Mouse (Mus musculus): Measurements from ENCODE around the gene Olfr1251. TPM values are rescaled to one million over a fixed set of nuclear protein-coding genes. Genes with fewer than 3 reads are reported as not detected.

The Olfr1251 gene
- not detected in 2 replicates for polyA plus RNA-seq (2012; rRNA removed)

DNA sequence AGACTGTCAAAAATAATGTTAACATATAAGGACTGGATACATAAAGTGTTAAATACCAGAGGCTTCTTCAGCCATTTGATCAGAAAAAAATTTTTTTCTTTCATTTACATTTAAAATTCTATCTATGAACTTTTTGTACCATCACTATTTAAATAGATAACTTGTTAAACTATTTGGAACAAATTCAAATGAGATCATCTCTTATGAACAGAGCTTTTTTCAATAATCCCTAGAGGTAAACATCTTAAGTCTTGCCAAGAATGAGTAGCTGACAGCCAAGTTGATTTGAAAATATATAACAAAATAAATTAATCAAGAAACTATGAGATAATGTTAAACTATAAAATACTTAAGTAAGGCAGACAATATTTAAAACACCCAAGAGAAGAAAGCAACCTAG, at the start of gene Olfr1251:
Gene Olfr1251 (minus strand): TSS at position 101 of the 400 bp plus-strand sequence.

DNA sequence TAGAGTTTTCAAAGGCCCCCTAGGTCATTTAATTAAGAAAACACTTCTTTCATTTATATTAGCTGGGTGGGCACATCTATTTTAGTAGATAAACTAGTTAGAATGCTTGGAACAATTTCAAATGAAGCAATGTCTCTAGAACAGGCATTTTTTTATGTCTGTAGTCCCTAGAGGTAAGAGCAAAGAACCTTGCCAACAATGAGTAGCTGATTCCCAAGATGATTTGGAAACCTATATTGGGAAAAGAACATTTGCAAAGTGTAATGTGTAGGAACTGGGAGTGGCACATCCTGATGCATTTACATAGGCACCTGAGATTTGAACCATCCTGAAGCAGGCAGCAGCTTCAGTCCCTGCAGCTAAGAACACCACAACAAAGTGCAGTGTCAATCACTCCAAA, 10.4 kb downstream of the Olfr1251 start, which contains the start of gene Olfr1250:
Gene Olfr1250 (minus strand): TSS at position 101 of the 400 bp plus-strand sequence.

GRCm38 (mm10) chr2:89634883-89635282, 36.9 kb downstream of the Olfr1251 start, which contains the start of gene Olfr1249:
Gene Olfr1249, minus strand, starts transcription at chr2:89634983.

DNA sequence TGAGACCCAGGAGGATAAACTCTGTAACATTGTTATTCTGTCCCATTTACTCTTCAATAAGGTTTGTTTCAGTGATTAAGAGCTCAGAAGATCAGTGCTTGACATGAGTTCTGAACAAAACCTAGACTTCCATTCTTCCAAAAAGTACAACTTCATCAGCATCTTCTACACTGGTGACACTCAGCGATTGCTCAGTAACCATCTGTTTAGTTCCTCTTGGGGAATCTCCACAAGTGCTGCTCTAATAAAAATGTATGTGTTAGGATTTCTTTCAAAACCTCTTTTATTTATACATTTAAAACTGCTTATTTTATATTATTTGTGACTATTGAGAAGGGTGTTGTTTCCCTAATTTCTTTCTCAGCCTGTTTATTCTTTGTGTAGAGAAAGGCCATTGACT, 53.6 kb downstream of the Olfr1251 start, which contains the start of gene Olfr1248:
Gene Olfr1248 (minus strand): TSS at position 101 of the 400 bp plus-strand sequence.

Other genes with a start within 250 kb of the Olfr1251 start
- not detected in 2 replicates for gene Olfr1240, start 228.9 kb downstream of the Olfr1251 start, polyA plus RNA-seq (2012; rRNA removed)
- gene Olfr1241, start 184.8 kb downstream of the Olfr1251 start, polyA plus RNA-seq (2012; rRNA removed) = not detected in 2 replicates
- not detected in 2 replicates for gene Olfr1242, start 173.6 kb downstream of the Olfr1251 start, polyA plus RNA-seq (2012; rRNA removed)
- gene Olfr1243, start 140.4 kb downstream of the Olfr1251 start, polyA plus RNA-seq (2012; rRNA removed) = not detected in 2 replicates
- not detected in 2 replicates for gene Olfr1245, start 93.5 kb downstream of the Olfr1251 start, polyA plus RNA-seq (2012; rRNA removed)
- not detected in 2 replicates for gene Olfr1246, start 78.8 kb downstream of the Olfr1251 start, polyA plus RNA-seq (2012; rRNA removed)
- gene Olfr1247, start 57.8 kb downstream of the Olfr1251 start, polyA plus RNA-seq (2012; rRNA removed) = not detected in 2 replicates
- gene Olfr1248, start 53.7 kb downstream of the Olfr1251 start, polyA plus RNA-seq (2012; rRNA removed) = not detected in 2 replicates
- not detected in 2 replicates for gene Olfr1249, start 37.0 kb downstream of the Olfr1251 start, polyA plus RNA-seq (2012; rRNA removed)
- not detected in 2 replicates for gene Olfr1250, start 10.5 kb downstream of the Olfr1251 start, polyA plus RNA-seq (2012; rRNA removed)
- gene Olfr1252, start 53.1 kb upstream of the Olfr1251 start, polyA plus RNA-seq (2012; rRNA removed) = not detected in 2 replicates
- gene Olfr1253, start 85.2 kb upstream of the Olfr1251 start, polyA plus RNA-seq (2012; rRNA removed) = not detected in 2 replicates
- not detected in 2 replicates for gene Olfr1254, start 121.7 kb upstream of the Olfr1251 start, polyA plus RNA-seq (2012; rRNA removed)
- not detected in 2 replicates for gene Olfr1255, start 140.1 kb upstream of the Olfr1251 start, polyA plus RNA-seq (2012; rRNA removed)
- not detected in 2 replicates for gene Olfr1256, start 169.6 kb upstream of the Olfr1251 start, polyA plus RNA-seq (2012; rRNA removed)
- gene Olfr48, start 176.3 kb upstream of the Olfr1251 start, polyA plus RNA-seq (2012; rRNA removed) = 0.14 TPM in 1 of 2 replicates, not detected in the other
- gene Olfr1257, start 206.5 kb upstream of the Olfr1251 start, polyA plus RNA-seq (2012; rRNA removed) = not detected in 2 replicates